ENCODE assay signal across 11 mouse cellular contexts in the genomic region with DNA sequence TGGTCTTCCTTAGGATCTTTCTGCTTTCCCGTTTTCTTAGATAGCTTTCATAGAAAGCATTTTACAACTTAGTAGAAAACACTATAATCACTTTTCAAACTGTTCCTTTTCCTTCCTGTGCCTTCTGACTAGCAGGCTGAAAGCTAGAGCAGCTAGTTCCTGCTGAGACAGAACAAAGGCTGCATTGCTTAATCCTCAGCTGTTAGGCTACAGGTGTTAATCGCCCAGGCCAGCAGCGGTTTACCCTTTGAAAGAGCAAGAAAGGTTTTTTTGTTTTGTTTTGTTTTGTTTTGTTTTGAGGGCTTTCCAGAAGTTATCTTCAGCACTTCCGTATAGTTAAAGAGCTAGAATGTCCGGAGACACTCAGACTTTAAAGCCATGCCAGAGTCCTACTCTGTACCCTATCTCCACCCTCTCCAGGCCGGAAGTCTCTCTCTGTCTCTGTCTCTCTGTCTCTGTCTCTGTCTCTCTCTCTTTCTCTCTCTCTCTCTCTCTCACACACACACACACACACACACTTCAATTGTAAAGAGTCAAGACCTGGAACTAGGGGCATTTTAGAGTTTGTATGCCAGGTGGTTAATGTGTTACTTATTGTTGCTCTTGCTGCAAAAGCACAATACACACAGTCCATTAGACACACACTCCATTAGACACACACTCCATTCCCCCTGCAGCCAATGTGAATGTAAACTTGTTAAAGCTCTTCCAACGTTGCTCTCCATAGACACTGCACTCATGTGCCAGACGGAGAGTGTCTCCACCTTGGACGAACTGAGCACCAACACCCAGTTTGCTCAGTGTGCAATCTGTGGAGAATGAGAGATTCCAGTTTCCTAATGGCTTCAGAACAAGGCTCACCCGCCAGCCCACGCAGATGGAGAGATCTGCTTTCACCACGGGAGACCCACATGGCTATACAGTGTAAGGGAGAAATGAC. TPM values are rescaled to one million over a fixed set of nuclear protein-coding genes. Genes with fewer than 3 reads are reported as not detected.
DNase-seq lines count a peak whose midpoint lies in the region; ATAC-seq and TF ChIP-seq lines count a peak whose summit lies in the region.
"Had no signal": no experiment of that assay in that cellular context is flagged by ENCODE, and none has a peak within 500 bp of the region (broad histone marks: within the 10 kb centered on the region; RNA-seq: fewer than 3 reads in every experiment).

No protein-coding gene starts in this region.

- no peaks in the 10 kb centered on the region for H3K27me3 ChIP-seq in embryonic facial prominence, embryonic 11.5 days (ENCODE audit: control insufficient read depth, insufficient read depth, low read length)
- no peaks in the 10 kb centered on the region for H3K27me3 ChIP-seq in embryonic facial prominence, embryonic 10.5 days (replicated peaks; ENCODE audit: low read depth, poor library complexity, severe bottlenecking)
- no peaks in the 10 kb centered on the region for H3K27me3 ChIP-seq in intestine, embryonic 15.5 days (replicated peaks)
- no peaks in the 10 kb centered on the region for H3K27me3 ChIP-seq in liver, embryonic 14.5 days (ENCODE audit: control insufficient read depth, insufficient read depth, low read length)

- H3K27ac ChIP-seq in embryonic facial prominence, embryonic 11.5 days (replicated peaks; ENCODE audit: low read depth, low read length) = no peak overlapping the region
- H3K27ac ChIP-seq in embryonic facial prominence, embryonic 10.5 days (replicated peaks) = no peak overlapping the region
- no peak overlapping the region for H3K27ac ChIP-seq in intestine, embryonic 15.5 days
- H3K27ac ChIP-seq in liver, embryonic 14.5 days = no peak overlapping the region
- H3K27ac ChIP-seq: left cerebral cortex, adult 2 months had no signal

- intact Hi-C loops in left cerebral cortex, postnatal 10 days (cut with DNase I) = no loop called here

- no peak for TF ChIP-seq EP300 in liver, embryonic 14.5 days (IDR thresholded peaks at IDR 0.05; ENCODE audit: low read depth)

- no peak overlapping the region for H3K4me2 ChIP-seq in embryonic facial prominence, embryonic 11.5 days (ENCODE audit: low read depth, low read length)
- no peak overlapping the region for H3K4me2 ChIP-seq in intestine, embryonic 15.5 days (replicated peaks)
- H3K4me2 ChIP-seq in liver, embryonic 14.5 days (ENCODE audit: low read depth) = no peak overlapping the region

- no peak overlapping the region for H3K4me3 ChIP-seq in embryonic facial prominence, embryonic 11.5 days (ENCODE audit: low read depth, low read length)
- no peak overlapping the region for H3K4me3 ChIP-seq in embryonic facial prominence, embryonic 10.5 days
- H3K4me3 ChIP-seq in intestine, embryonic 15.5 days (replicated peaks) = no peak overlapping the region
- no peak overlapping the region for H3K4me3 ChIP-seq in liver, embryonic 14.5 days (ENCODE audit: insufficient read depth in 1 of 2, low read depth in 2 of 2, low read length in 2 of 2)
- H3K4me3 ChIP-seq: left cerebral cortex, adult 2 months had no signal

- no peak overlapping the region for H3K9ac ChIP-seq in embryonic facial prominence, embryonic 11.5 days (replicated peaks; ENCODE audit: low read length)
- H3K9ac ChIP-seq in intestine, embryonic 15.5 days = no peak overlapping the region
- no peak overlapping the region for H3K9ac ChIP-seq in liver, embryonic 14.5 days (replicated peaks)

- 38% methylated on average over 12 of the region's 12 CpGs for WGBS in embryonic facial prominence, embryonic 11.5 days
- 35% methylated on average over 12 of the region's 12 CpGs for WGBS in embryonic facial prominence, embryonic 10.5 days
- WGBS in intestine, embryonic 15.5 days = 37% methylated on average over 12 of the region's 12 CpGs
- 27% methylated on average over 12 of the region's 12 CpGs for WGBS in liver, embryonic 14.5 days (ENCODE audit: insufficient replicate concordance)

- no peak for ATAC-seq in embryonic facial prominence, embryonic 11.5 days (replicated peaks; ENCODE audit: insufficient number of reproducible peaks, low FRiP score, low TSS enrichment, low read depth)
- peak; percentile 73 for ATAC-seq in intestine, embryonic 15.5 days
- peak; percentile 37; the same call in 1 of the 2 replicates for ATAC-seq in liver, embryonic 14.5 days (ENCODE audit: insufficient read depth)
- ATAC-seq in CD4-positive, CD25-positive, alpha-beta regulatory T cell, adult 4 months = no peak

- H3K4me1 ChIP-seq in embryonic facial prominence, embryonic 11.5 days (ENCODE audit: control insufficient read depth, insufficient read depth, low read length) = no peaks in the 10 kb centered on the region
- peaks cover 3% of the 10 kb centered on the region; the same call in 1 of the 2 replicates for H3K4me1 ChIP-seq in embryonic facial prominence, embryonic 10.5 days
- no peaks in the 10 kb centered on the region for H3K4me1 ChIP-seq in intestine, embryonic 15.5 days (replicated peaks)
- peaks cover 0 to 2% of the 10 kb centered on the region in 2 experiments; a peak in 1 of 4 replicates for H3K4me1 ChIP-seq in liver, embryonic 14.5 days (replicated peaks; ENCODE audit: control insufficient read depth in 2 of 2, insufficient read depth in 2 of 2, low read length in 1 of 2)

- H3K9me3 ChIP-seq in embryonic facial prominence, embryonic 11.5 days (replicated peaks; ENCODE audit: control insufficient read depth, low read length) = no peaks in the 10 kb centered on the region
- H3K9me3 ChIP-seq in embryonic facial prominence, embryonic 10.5 days = no peaks in the 10 kb centered on the region
- H3K9me3 ChIP-seq in intestine, embryonic 15.5 days = no peaks in the 10 kb centered on the region
- H3K9me3 ChIP-seq in liver, embryonic 14.5 days (ENCODE audit: control insufficient read depth, low read length) = no peaks in the 10 kb centered on the region

- peak; percentile 23 for DNase-seq in embryonic facial prominence, embryonic 11.5 days (ENCODE audit: low spot score)
- no peak for DNase-seq in embryonic facial prominence, embryonic 10.5 days (ENCODE audit: low spot score)
- peak; percentile 64 for DNase-seq in WW6 (ENCODE audit: low read depth, low spot score)
- no peak for DNase-seq in liver, embryonic 14.5 days (ENCODE audit: low read depth in 3 of 3, low spot score in 3 of 3)
- DNase-seq in left cerebral cortex, postnatal 10 days (ENCODE audit: extremely low spot score in 1 of 2, low spot score in 2 of 2) = no peak
- no peak for DNase-seq in layer of hippocampus, adult 9-10 months (ENCODE audit: low spot score)
- DNase-seq: adrenal gland, postnatal 10 days; gastrocnemius, postnatal 10 days had no signal

- no peak for TF ChIP-seq CTCF in liver, embryonic 14.5 days (IDR thresholded peaks at IDR 0.05; ENCODE audit: low read depth)

- no peaks in the 10 kb centered on the region for H3K36me3 ChIP-seq in embryonic facial prominence, embryonic 11.5 days (replicated peaks; ENCODE audit: control insufficient read depth, insufficient read depth, low read depth, low read length)
- H3K36me3 ChIP-seq in embryonic facial prominence, embryonic 10.5 days (replicated peaks) = no peaks in the 10 kb centered on the region
- H3K36me3 ChIP-seq in intestine, embryonic 15.5 days = no peaks in the 10 kb centered on the region
- no peaks in the 10 kb centered on the region for H3K36me3 ChIP-seq in liver, embryonic 14.5 days (replicated peaks; ENCODE audit: control insufficient read depth, insufficient read depth, low read depth)

RNA-seq across cellular contexts. Expression of gene Zfp280b, which starts 35.5 kb away (rescaled TPM):
- polyA plus RNA-seq in embryonic facial prominence, embryonic 11.5 days (2014; fragmentation: Nextera tagmentation; extraction: Ambion mirVana) = 37.2 and 37.9 TPM in 2 replicates
- 38.4 and 41.2 TPM in 2 replicates for polyA plus RNA-seq in embryonic facial prominence, embryonic 10.5 days (2016; fragmentation: Nextera tagmentation; extraction: Ambion mirVana)
- 18.6 and 18.9 TPM in 2 replicates for polyA plus RNA-seq in intestine, embryonic 15.5 days (2015; fragmentation: Nextera tagmentation; extraction: Ambion mirVana)
- 6.8 and 7.1 TPM in 2 replicates for polyA plus RNA-seq in liver, embryonic 14.5 days (2012; rRNA removed)
- 9.6 and 10.1 TPM in 2 replicates for polyA plus RNA-seq in liver, embryonic 14.5 days (2014; fragmentation: Nextera tagmentation; extraction: Ambion mirVana)
- 1 to 10 TPM; 9.6 to 9.7 TPM for polyA plus RNA-seq in CD4-positive, CD25-positive, alpha-beta regulatory T cell, adult 4 months (2017; shearing (Covaris generic))
- total RNA-seq in left cerebral cortex, postnatal 10 days (2021) = 1 to 10 TPM; 7.9 to 9.2 TPM

RNA-seq across cellular contexts. Expression of gene Slc5a4b, which starts 42.8 kb away (rescaled TPM):
- not detected in 2 replicates for polyA plus RNA-seq in embryonic facial prominence, embryonic 11.5 days (2014; fragmentation: Nextera tagmentation; extraction: Ambion mirVana)
- polyA plus RNA-seq in embryonic facial prominence, embryonic 10.5 days (2016; fragmentation: Nextera tagmentation; extraction: Ambion mirVana) = not detected in 2 replicates
- 0.36 and 0.52 TPM in 2 replicates for polyA plus RNA-seq in intestine, embryonic 15.5 days (2015; fragmentation: Nextera tagmentation; extraction: Ambion mirVana)
- polyA plus RNA-seq in liver, embryonic 14.5 days (2012; rRNA removed) = 0.08 and 0.10 TPM in 2 replicates
- 0.03 and 0.18 TPM in 2 replicates for polyA plus RNA-seq in liver, embryonic 14.5 days (2014; fragmentation: Nextera tagmentation; extraction: Ambion mirVana)
- under 1 TPM in 1 of 2 experiments, not detected in 1; 0.09 TPM for polyA plus RNA-seq in CD4-positive, CD25-positive, alpha-beta regulatory T cell, adult 4 months (2017; shearing (Covaris generic))
- total RNA-seq in left cerebral cortex, postnatal 10 days (2021) = not detected
- total RNA-seq: adrenal gland, postnatal 10 days; gastrocnemius, postnatal 10 days; left cerebral cortex, adult 2 months had no signal

Comparison
In these comparisons a context has a peak if more than half of its experiments do, and no peak if none do; other contexts are left out.
1. DNase-seq: peak in embryonic facial prominence, embryonic 11.5 days (single experiment) and WW6 (single experiment); none in embryonic facial prominence, embryonic 10.5 days (single experiment), liver, embryonic 14.5 days (0 of 3), left cerebral cortex, postnatal 10 days (0 of 2) and layer of hippocampus, adult 9-10 months (single experiment).
2. ATAC-seq: peak in intestine, embryonic 15.5 days (single experiment) and liver, embryonic 14.5 days (single experiment); none in embryonic facial prominence, embryonic 11.5 days (single experiment) and CD4-positive, CD25-positive, alpha-beta regulatory T cell, adult 4 months (single experiment).